Mouse (Mus musculus): ENCODE measurements at regions not wholly inside any gene's neighbourhood (a gene's known extent, or its start where the extent isn't known, plus 50 kb on each side); places are given as distances from the start of the nearest gene placed in this dataset.

DNA sequence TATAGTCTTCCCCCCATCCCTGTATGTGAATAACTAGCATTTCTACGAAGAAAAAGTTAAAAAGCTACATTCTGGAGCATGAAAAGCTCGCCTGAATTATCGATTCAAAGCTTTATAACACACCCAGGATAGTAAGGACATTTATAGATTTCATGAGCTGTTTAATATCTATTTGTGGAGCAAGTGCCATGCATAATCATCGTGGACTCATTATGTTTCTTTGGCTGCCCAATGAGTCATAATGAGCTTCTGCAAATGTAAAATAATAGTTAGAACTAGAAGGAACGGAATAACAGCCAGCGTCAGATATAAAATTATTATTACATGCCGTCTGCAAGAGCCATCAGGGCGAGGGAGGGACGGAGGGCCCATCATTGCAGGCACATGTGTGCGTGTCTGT lies 292.4 kb downstream of the Cd83 start:
- DNase-seq (ENCODE audit: low spot score), result no peak

DNA sequence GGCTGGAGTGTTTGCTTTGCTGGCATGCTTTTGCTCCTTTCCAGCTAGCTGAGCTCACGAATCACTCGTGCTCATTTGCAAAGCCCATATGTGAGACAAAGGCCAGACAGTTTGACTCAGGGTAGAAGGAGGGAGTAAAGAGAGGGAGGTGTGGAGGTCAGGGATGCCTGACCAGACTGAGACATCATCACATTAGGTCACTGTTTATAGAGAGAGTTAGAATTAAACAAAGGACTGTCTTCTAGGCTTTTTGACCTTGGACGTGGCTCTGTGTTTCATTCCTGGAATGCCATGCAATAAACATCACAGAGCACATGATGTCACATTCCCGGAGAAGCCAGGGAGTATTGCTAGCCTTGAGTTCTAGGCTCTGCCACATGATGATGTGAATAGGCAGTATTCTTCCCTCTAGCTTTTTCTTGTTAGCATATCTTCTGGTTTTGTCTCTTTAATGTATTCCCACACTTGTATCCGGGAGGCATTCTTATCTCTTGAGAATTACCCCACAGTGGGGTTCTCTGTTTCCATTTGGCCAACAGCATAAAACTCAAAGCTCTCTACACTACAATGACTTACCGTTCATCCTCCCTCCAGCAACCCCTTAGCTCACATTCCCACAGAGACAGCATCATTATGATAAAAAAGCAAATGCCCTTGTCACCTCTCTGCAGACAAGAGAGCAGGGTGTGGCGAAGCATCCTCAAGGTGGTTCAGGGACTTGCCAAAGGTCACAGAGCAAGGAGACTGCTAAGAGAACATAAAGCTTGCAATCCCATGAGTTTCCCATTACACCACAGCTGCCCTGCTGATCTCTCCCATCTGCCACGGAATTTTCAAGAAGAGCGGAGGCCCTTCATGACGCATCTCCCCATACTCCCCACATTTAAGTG lies 301.3 kb downstream of the Cd83 start:
- no peak for DNase-seq (ENCODE audit: low spot score)

DNA sequence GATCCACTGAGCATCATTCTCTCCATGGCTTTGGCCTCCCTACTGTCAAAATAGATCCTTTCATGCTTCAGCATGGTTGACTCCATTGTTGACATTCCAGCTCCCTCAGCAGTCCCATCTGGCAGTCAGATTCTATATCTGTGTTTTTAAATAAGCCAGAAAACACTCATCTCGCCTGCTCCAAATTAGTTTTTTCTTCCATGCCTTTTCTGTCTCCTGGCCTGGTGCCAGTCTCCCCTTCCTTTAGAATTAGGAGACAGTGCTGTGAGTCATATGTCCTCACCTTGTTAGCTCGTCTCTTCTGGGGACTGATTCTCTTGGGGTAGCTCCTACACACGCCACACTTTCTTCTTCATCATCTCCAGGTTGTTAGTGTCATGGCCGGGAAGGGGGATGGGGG lies 302.2 kb downstream of the Cd83 start:
- DNase-seq (ENCODE audit: low spot score), result no peak

DNA sequence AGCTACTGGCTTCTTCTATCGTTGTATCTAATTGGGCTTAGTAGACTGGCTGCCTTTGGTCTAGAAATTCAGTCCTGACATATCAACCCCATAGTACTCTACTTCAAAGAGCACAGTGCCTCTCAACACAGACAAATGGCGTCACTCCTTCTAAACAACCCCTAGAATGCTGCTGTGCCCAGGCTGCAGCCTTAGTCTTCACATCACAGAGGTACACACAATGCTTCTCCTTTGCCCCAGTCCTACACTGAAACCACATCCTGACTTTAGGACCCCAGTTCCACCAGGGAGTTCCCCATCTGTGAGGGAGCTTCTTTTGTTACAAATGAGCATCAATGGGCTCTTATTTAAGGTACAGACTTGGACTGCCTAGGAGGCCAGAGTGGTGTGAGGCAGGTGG lies 312.6 kb downstream of the Cd83 start:
- no peak for DNase-seq (ENCODE audit: low spot score)

DNA sequence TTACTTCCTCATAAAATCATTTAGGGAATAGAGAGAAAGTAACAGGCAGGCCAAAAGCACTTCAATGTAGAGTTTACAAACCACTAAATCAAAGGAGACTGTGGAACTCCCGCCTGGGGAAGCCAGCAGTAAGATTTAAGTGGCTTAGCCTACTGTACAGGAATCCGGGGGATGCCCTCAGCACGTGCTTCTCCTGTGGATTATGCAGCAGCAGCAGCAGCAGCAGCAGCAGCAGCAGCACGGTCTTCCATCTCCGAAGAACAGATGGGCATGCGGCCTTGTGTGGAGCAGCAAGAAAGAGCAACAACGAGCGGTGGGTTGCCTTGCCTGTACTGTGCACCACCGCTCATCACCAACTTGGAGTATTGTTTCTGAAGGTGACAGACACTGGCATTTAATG lies 314.9 kb downstream of the Cd83 start:
- no peak for DNase-seq (ENCODE audit: low spot score)

DNA sequence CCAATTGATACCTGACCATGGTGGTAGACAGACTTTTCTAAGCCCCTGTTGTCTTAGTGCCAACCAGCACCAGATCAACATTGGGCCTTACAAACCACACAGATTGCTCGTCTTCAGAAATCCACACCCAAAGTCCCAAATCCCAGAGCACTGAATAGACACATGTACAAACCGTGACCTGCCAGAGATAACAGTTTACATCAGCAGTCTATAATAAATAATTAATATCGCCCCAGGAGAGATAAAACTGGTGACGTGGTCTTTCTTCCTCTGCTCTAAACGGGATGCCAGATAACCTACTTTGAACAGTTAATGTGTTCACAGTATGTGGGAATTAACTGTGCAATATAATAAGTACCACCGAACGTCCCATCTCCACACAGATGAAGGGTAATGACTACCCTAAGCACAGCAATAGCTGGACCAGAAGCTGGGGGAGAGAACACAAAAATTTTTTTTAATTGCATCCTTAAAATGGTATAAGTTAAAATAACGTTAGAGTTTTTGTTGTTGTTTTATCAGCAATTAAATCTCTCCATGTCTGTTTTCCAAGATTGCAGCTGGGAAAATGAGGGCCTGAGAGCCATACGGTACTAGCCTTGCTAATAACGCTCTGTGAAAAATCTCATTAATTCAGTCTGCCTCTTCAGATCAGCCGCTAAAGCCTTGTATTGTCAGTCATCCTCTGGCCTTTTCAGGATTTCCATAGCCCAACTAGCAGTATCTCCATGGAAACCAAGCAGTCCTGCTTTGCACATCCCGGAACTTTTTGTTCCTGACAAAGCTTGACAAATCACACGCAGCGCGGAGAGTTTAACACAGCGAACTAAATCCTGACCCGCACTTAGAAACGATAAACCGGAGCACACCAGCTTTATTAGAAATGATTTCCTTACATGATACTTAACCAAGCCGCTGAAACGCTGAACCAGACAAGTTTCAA lies 315.8 kb downstream of the Cd83 start:
- DNase-seq (ENCODE audit: low spot score), result no peak

DNA sequence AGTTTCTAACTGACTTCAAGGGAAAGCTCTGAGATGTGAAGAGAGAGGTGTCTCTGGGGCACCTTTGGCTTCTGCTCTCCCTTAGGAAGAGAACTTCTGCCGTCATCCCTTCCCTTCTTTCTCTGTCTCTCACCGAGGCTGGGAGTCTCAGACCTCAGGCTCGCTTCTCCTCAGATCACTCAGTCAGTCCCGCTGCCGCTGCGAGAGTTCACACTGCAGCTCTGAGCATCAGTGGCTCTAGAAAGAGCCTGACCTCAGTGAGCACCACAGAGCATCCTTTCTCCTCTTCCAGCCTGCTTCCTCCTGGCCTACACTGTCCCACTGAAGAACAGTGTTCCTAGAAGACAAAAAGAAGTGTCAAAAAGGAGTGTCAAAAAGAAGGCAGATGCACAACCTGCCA lies 316.6 kb downstream of the Cd83 start:
- DNase-seq (ENCODE audit: low spot score), result no peak

DNA sequence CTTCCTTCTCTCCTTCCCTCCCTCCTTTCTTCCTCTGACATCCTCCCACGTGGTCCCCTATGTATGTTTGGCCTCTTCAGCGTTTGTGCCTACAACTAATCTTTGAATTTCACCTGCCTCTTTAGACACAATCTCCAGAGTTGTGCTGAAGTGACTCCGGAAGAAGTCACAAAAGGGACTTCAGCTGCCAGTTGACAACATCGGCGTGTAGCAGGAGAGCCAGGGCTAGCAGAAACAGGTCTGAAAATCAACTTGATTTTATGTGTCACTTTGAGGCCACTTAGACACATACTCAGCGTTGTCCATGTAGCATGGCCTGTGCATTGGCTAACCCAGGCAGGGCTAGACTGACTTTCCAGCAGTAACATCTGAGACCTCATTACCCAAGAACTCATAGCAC lies 317.2 kb downstream of the Cd83 start:
- DNase-seq (ENCODE audit: low spot score), result no peak

DNA sequence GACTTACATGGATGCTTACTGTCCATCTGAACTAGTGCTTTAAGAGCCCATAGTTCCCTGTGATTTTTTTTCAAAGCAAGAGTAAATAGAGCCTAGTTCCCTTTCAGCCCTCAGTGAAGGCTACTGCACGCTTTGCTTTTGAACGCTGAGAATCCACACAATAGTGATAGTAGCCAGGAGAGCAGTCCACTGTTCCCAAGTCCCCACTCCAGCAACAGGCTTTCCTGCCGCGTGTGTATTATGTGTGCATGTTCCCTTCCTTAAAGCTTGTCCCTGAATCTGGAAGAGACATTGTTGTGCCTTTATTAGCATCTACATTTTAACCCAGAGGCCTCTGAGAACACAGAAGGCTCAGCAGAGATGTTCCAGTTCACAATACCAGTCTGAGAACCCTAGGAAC lies 317.7 kb downstream of the Cd83 start:
- no peak for DNase-seq (ENCODE audit: low spot score)

DNA sequence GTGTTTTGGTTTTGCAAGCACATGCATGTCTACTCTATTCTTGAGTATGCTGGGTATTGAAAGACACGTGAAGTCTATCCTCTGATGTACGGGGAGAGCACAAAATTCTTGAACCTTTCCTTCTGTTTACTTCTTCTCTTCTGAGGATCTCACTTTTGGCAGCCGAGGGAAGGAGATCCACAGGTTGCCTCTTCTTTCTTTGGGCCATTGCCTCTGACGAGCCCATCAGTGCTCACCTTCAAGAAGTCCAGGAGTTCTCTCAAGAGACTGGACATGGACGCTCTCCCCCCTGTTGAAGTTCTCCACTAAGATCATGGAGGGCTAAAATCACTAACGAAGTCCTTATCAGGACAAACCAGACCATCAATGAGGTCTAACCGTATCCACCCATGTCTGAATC lies 318.8 kb downstream of the Cd83 start:
- DNase-seq (ENCODE audit: low spot score), result no peak

DNA sequence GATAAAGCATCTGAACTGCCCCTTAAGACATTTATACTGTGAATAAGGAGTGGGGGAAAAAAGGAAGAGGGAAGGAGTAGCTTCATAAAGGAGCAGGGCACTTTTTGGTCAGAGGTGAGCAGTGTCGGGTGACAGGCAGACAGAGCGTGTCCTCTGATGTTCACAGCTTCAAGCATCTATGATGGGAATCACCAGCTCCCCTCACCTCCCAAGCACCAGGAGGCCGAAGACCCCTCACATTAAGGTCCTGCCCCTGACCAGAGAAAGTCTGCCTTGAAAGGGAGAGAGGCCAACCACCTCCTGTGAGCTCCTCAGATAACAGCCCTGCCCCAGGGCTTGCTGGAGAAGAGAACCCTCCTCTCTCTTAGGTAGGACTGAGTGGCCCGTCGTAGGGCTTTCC lies 320.6 kb downstream of the Cd83 start:
- no peak for DNase-seq (ENCODE audit: low spot score)

DNA sequence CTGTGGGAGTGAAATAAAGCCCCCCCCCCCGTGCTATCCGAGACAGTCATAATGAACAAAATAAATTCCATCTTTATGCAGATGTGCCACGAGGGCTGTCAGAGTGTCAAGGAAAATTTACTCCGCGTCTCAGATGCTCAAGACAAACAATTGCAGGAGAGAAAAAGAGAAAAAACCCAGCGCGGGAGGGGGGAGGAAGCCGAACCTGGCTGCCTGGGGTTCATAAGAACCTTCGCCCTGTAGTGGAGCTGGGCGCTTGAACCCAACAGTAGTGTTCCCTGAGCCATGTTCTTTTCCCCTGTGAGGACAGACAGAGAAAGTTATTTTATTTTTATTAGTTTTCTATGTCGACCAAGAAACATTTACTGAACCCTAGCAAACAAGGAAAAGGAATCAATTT lies 324.1 kb downstream of the Cd83 start:
- DNase-seq (ENCODE audit: low spot score), result no peak

DNA sequence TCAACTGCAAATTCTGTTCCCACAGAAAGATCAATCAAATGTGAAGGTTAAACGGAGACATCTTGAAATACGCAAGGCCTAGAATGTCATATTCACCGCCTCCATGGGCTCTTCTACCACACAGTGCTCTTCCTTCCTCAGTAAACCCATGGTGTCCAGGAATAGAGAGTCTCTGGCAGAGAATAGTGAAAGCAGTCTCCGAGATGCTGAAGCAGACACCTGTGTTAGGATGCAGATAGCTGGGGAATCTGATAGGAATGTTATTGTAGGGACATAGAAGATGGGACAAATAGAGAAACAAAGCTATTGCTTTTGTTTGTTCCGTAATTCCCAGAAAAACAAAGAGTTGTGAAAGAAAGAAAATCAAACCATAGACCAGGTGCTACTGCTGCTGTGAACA lies 328.5 kb downstream of the Cd83 start:
- DNase-seq (ENCODE audit: low spot score), result no peak

DNA sequence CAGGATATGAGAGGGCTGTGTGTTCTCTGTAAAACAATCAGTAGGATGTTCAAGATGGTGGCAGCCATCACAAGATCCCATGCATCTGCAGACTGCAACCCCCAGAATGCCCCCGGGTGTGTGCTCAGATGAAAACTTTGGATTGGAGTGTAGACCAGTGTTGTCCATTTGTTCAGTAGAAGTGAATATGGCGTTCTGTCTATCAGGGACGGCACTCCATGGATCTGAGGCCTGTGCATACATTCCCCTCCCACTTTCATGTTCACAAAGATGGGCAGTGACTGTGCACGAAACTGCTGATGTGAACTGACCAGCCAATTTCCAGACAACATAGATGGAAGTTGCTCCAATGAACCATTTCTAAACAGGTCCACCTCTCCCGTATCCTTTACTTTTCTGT lies 330.3 kb downstream of the Cd83 start:
- DNase-seq (ENCODE audit: low spot score), result no peak

DNA sequence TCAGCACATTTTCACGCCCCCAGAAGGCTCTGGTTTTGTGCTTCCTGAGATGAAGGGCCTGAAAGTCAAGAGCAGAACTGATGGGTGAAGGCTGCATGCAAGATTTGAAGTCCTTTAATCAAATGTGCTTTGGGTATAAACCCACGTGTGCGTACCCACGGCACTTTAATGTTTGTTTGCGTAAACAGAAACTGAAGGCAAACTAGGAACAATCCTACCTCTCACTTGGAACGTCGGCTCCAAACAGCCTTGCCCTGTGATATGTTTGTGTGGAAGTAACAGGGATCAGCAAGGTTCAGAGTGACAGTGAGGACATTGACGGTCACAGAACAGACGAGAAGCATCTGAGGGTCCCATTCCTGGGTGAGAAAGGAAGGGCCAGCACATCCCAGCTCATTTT lies 333.3 kb downstream of the Cd83 start:
- no peak for DNase-seq (ENCODE audit: low spot score)

DNA sequence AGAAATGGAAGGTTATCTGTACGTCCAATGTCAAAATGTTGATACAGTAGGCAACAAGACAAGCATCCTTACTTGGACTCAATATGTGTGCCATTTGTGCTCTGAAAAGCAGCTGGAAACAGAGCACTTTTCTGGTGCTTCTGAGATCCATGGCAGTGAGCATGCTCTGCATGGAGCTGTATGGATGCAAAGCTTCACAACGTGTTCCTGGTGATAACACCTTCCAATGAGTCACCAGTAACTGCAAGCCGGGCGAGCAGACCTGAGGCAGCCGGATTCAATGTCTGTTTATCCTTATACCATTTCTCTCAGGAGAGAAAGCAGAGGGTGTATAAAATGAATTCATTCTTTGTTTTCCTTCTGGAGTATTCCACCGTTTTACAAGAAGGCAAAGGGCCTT lies 334.3 kb downstream of the Cd83 start:
- DNase-seq (ENCODE audit: low spot score), result no peak

DNA sequence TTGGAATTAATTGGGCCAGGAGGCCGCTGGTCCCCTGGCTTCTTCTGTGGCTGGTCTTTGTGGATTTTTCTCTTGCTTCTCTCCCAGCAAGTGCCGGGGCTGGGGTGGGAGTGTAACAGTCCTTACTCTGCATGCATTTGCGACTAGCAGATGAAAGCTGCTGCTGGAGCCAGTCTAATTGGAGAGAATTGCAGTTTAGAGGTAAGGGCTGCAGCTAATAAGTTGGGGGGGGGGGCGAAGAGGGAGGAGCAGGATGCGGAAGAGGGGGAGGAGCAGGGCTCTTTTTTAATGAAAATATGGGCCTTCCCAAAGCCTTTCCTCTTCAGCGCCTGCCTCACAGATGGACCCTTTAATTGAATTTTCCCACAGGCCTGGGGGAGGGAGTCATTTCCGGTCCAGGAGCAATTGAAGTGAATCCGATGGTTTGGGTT lies 336.7 kb downstream of the Cd83 start:
- no peak for DNase-seq (ENCODE audit: low spot score)

DNA sequence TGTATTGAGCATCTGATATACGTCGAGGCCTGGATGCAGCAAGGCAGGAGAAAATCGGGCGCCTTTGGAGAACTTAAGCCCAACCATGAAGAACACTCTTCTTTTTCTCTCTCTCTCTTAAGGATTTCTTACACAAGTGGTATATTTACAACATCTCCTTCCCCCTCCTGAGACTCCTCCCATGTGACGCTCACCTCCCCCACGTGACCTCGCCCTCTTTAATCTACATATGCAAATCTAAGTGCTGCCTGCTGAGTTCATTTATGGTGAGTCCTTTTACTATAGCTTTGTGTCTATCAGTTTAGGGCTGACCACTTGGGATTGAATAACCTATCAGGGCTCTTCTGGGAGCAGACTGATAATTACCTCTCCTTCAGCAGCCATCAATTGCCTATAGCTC lies 337.4 kb downstream of the Cd83 start:
- no peak for DNase-seq (ENCODE audit: low spot score)

DNA sequence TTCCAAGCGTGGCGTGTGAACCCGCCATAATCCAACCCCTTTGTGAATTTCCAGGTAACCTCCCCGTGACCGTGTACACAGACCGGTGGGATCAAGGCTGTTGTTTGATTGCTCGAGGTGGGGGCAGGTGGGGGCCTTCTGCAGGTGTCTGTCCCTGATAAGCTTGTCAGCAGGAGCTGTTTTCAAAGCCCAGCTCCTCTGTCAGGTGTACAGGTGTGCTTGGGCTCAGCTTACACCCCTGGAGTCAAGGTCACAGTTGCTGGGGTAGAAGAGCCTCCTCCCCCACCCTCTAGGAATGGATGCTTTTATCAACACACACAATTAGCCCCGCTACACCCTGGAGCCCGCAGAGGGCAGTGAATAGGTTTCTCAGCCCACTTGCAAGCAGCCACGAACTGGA lies 341.6 kb downstream of the Cd83 start:
- DNase-seq (ENCODE audit: low spot score), result no peak

DNA sequence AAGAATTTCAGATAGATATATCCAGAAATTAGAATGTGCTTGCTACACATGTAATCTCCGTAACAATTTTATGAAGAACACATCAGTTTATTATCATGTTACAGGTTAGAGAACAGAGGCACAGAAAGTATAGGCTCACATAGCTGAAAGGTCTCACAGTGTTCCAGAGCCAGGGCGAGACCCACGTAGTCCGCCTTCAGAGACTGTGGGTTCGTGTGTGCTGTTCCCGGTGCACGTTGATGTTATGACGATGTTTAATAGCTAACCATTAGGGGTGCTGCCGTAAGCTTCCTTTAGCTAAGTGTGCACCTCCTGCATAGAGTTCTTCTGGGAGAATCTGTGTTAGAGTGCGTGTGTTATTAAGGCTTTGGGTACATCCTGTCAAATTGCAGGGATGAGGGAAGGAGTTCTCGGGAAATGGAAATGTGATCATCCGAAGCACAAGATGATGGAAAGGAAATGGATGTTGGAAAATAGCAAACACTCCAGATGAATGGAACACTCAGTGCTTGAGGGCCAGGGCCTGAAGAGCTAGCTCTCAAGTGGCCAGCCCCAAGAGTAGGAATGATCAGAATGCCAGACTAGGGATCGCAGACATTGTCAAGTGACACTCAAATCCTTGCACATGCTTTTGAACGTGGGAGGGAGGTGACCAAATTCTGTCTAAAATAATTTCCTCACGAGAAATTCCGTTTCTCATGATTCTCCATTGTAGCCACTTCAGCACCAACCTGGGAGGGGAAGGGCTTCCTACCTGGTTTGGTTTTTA lies 344.1 kb downstream of the Cd83 start:
- no peak for DNase-seq (ENCODE audit: low spot score)

DNA sequence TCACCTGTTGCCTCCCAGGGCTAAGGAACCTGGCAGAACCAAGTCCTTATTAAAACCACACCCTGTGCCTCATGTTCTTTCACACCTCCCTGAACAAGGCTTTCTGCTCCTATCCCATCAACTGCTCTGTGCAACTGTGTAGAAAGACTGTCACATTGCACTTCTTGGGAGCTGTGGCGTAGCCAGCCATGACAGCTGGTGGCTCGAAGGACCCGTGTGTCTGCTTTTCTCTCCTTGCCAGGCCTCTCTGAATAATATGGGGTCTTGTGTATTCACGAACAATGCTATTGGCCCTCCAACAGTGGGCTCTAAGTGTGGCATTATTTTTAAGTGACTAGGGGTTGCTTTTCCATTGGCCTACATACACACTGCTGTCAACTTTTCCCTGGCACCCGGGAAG lies 347.3 kb downstream of the Cd83 start:
- no peak for DNase-seq (ENCODE audit: low spot score)

DNA sequence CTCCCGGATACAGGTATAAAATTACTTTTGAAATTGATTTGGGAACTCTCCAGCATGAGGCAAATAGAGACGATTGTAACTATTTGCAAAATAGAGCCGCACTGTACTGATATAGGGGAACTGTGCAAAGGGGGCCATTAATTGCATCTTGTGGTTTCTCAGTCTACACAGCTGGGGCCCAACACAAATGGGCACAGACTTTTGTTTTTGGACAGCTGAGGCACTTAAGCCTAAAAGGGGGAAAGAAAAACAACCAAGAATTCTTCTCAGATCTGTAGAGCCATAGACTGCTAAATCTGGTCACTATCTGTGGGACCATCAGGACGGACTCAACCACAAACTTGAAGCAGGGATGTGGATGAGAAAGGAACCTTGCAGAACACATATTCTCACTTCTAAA lies 347.9 kb downstream of the Cd83 start:
- no peak for DNase-seq (ENCODE audit: low spot score)
